Mouse (Mus musculus) bone marrow, adult 2 months (tissue): ENCODE measurements around the gene Mtmr3.

ENCODE experiments used
- CTCF ChIP-seq: fragments of 200-500 bp; IDR thresholded peaks from 2 replicates; pipeline ENCODE4 v1.5.1; 2011; ENCODE audit warnings: low read length, control low read depth; ENCODE audit not compliant: control insufficient read depth, insufficient read depth
- POLR2A ChIP-seq: fragments of 200-500 bp; IDR thresholded peaks from 2 replicates; pipeline ENCODE4 v1.6.1; 2011; ENCODE audit warnings: low read depth, mild to moderate bottlenecking, control low read depth, low read length, borderline replicate concordance; ENCODE audit not compliant: control insufficient read depth

GRCm38 (mm10) chr11:4454895-4455535, 139.6 kb downstream of the Mtmr3 start:
- TF ChIP-seq CTCF, result no peak
- TF ChIP-seq POLR2A, result no peak
